8 mouse cellular contexts compared by ENCODE assay signal in genomic region chr11:55097463-55098188, GRCm38 (mm10). TPM values are rescaled to one million over a fixed set of nuclear protein-coding genes. Genes with fewer than 3 reads are reported as not detected.
DNase-seq lines count a peak whose midpoint lies in the region; ATAC-seq and TF ChIP-seq lines count a peak whose summit lies in the region.

Gene Gm2a, plus strand, starts transcription at chr11:55098115.

- H3K4me3 ChIP-seq in cortical plate, adult 2 months (ENCODE audit: insufficient read depth, low read length), result peak within 1 kb of the TSS; percentile 75
- peak within 1 kb of the TSS; percentile 94 for H3K4me3 ChIP-seq in megakaryocyte, embryonic 14.5 days (replicated peaks)

- H3K9me3 ChIP-seq in megakaryocyte, embryonic 14.5 days, result no peaks in the 10 kb centered on the region

- H3K27me3 ChIP-seq in megakaryocyte, embryonic 14.5 days (replicated peaks), result peaks cover 64% of the 10 kb centered on the region

- peak within 1 kb of the TSS; percentile 62; the same call in 1 of the 2 replicates for H3K27ac ChIP-seq in cortical plate, adult 2 months (ENCODE audit: insufficient read depth, low read length)

- no peak for TF ChIP-seq CTCF in cortical plate, adult 2 months (IDR thresholded peaks at IDR 0.05; ENCODE audit: extremely low read depth, insufficient read depth, low read length)

- peak; percentile 90 for ATAC-seq in activated CD4-positive, CD25-positive, alpha-beta regulatory T cell, adult 4 months

- H3K4me1 ChIP-seq in cortical plate, adult 2 months (ENCODE audit: control insufficient read depth, insufficient read depth, low read length), result peaks cover 1% of the 10 kb centered on the region; the same call in 1 of the 2 replicates
- H3K4me1 ChIP-seq in megakaryocyte, embryonic 14.5 days, result peaks cover 15% of the 10 kb centered on the region

- no peaks in the 10 kb centered on the region for H3K36me3 ChIP-seq in megakaryocyte, embryonic 14.5 days (replicated peaks; ENCODE audit: low read length)

- peak; percentile 98 for TF ChIP-seq POLR2A in cortical plate, adult 2 months (IDR thresholded peaks at IDR 0.05; ENCODE audit: extremely low read depth, insufficient read depth, low read length)

- DNase-seq in gastrocnemius, adult 8-10 months (ENCODE audit: low spot score in 2 of 2), result peak; percentile 88 to 92
- peak; percentile 88 for DNase-seq in hindlimb bud, embryonic 11.5 days (ENCODE audit: extremely low spot score, low read depth, low spot score)
- DNase-seq in left cerebral cortex, adult 8-10 months (ENCODE audit: low spot score in 2 of 2), result peak; percentile 77 to 95
- DNase-seq in right cerebral cortex, postnatal 10 days (ENCODE audit: low spot score in 2 of 2), result peak; percentile 96 to 97
- DNase-seq in urinary bladder, postnatal 25 days (ENCODE audit: low spot score), result peak; percentile 87

RNA-seq across cellular contexts. Expression of gene Gm2a, which starts in this region (rescaled TPM):
- polyA plus RNA-seq in activated CD4-positive, CD25-positive, alpha-beta regulatory T cell, adult 4 months (2017; shearing (Covaris generic)), result 100 to 1,000 TPM; 152 to 191 TPM
- polyA plus RNA-seq in cortical plate, adult 2 months (2012; rRNA removed), result 44.2 and 44.4 TPM in 2 replicates
- total RNA-seq in gastrocnemius, adult 8-10 months (2022), result 1 to 10 TPM; 6.2 to 9.2 (median 7.5) TPM
- total RNA-seq in left cerebral cortex, adult 8-10 months (2022), result 10 to 100 TPM; 30.5 to 41.8 (median 34.5) TPM
- 3.3 and 7.5 TPM in 2 replicates for polyA plus RNA-seq in megakaryocyte, embryonic 14.5 days (2012; ENCODE audit: insufficient read depth, low replicate concordance)

Comparison
In these comparisons a context has a peak if more than half of its experiments do, and no peak if none do; other contexts are left out.
1. Peak in every context shown above with its lines: DNase-seq, ATAC-seq, H3K4me3 ChIP-seq and H3K27ac ChIP-seq.